Mouse (Mus musculus): ENCODE data around the gene Eci2.

DNA sequence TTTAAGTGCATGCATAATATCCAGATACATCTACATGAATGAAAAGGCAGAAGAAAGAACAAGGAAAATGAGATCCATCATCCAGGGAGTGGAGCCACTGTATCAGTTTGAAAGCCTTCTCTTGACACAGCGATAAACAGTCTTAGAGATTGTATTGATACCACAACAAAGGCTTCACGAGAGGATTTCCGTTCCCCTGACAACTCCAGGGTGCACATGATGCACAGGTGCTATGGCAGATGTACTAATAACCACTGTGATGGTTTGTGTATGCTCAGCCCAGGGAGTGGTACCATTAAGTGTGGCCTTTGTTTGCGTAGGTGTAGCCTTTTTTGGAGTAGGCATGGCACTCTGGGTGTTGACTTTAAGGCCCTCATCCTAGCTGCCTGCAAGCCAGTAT is 70.0 kb downstream of the Eci2 start:
- TF ChIP-seq CTCF (IDR thresholded peaks at IDR 0.05; ENCODE audit: control insufficient read depth, insufficient read depth, insufficient replicate concordance, low read depth, low read length) (no peak), POLR2A (IDR thresholded peaks at IDR 0.05; ENCODE audit: control insufficient read depth, low read depth, low read length) (no peak)

Measured in testis, adult 2 months (tissue).